Mouse (Mus musculus): ENCODE data around the gene Rbms1.

Rbms1 gene

GRCm38 (mm10) chr2:60808822-60809221, 154.2 kb downstream of the Rbms1 start:
- DNase-seq (ENCODE audit: low spot score) = no peak

GRCm38 (mm10) chr2:60807341-60808195, 155.4 kb downstream of the Rbms1 start:
- no peak for DNase-seq (ENCODE audit: low spot score)

GRCm38 (mm10) chr2:60804763-60805162, 158.2 kb downstream of the Rbms1 start:
- DNase-seq (ENCODE audit: low spot score) = no peak

- no peak for DNase-seq (ENCODE audit: low spot score)
Observed at GRCm38 (mm10) chr2:60803377-60803776, 159.6 kb downstream of the Rbms1 start.

- DNase-seq (ENCODE audit: low spot score) = peak; percentile 43
Observed at GRCm38 (mm10) chr2:60802828-60803227, 160.2 kb downstream of the Rbms1 start.

GRCm38 (mm10) chr2:60802191-60802590, 160.8 kb downstream of the Rbms1 start:
- no peak for DNase-seq (ENCODE audit: low spot score)

GRCm38 (mm10) chr2:60801571-60802155, 161.3 kb downstream of the Rbms1 start:
- DNase-seq (ENCODE audit: low spot score) = no peak

GRCm38 (mm10) chr2:60800921-60801558, 162.0 kb downstream of the Rbms1 start:
- DNase-seq (ENCODE audit: low spot score) = no peak

GRCm38 (mm10) chr2:60799816-60800215, 163.2 kb downstream of the Rbms1 start:
- no peak for DNase-seq (ENCODE audit: low spot score)

GRCm38 (mm10) chr2:60798767-60799529, 164.0 kb downstream of the Rbms1 start:
- no peak for DNase-seq (ENCODE audit: low spot score)

- DNase-seq (ENCODE audit: low spot score) = no peak
Observed at GRCm38 (mm10) chr2:60796969-60797669, 165.9 kb downstream of the Rbms1 start.

GRCm38 (mm10) chr2:60796616-60796968, 166.4 kb downstream of the Rbms1 start:
- no peak for DNase-seq (ENCODE audit: low spot score)

- no peak for DNase-seq (ENCODE audit: low spot score)
Observed at GRCm38 (mm10) chr2:60795861-60796260, 167.1 kb downstream of the Rbms1 start.

- DNase-seq (ENCODE audit: low spot score) = no peak
Observed at GRCm38 (mm10) chr2:60792506-60792905, 170.5 kb downstream of the Rbms1 start.

GRCm38 (mm10) chr2:60789126-60789525, 173.9 kb downstream of the Rbms1 start:
- no peak for DNase-seq (ENCODE audit: low spot score)

GRCm38 (mm10) chr2:60788173-60788908, 174.7 kb downstream of the Rbms1 start:
- DNase-seq (ENCODE audit: low spot score) = no peak

- no peak for DNase-seq (ENCODE audit: low spot score)
Observed at GRCm38 (mm10) chr2:60787088-60787487, 175.9 kb downstream of the Rbms1 start.

- DNase-seq (ENCODE audit: low spot score) = no peak
Observed at GRCm38 (mm10) chr2:60786289-60786688, 176.7 kb downstream of the Rbms1 start.

- DNase-seq (ENCODE audit: low spot score) = peak; percentile 64
Observed at GRCm38 (mm10) chr2:60774501-60774900, 188.5 kb downstream of the Rbms1 start.

GRCm38 (mm10) chr2:60773592-60773991, 189.4 kb downstream of the Rbms1 start:
- DNase-seq (ENCODE audit: low spot score) = no peak

- no peak for DNase-seq (ENCODE audit: low spot score)
Observed at GRCm38 (mm10) chr2:60766420-60766819, 196.6 kb downstream of the Rbms1 start.
